Mouse (Mus musculus) small intestine, adult 2 months (tissue): Measurements from ENCODE around the gene Slc16a2. TPM values are rescaled to one million over a fixed set of nuclear protein-coding genes. Genes with fewer than 3 reads are reported as not detected.
A peak's percentile ranks its signal among the peaks of the same experiment; 100 is the strongest.

Experiments used
- H3K27ac ChIP-seq: fragments of 200-500 bp; 2 replicates; pipeline ENCODE4 v1.5.1; 2012; ENCODE audit warnings: low read depth, low read length, control low read depth, inconsistent platforms; ENCODE audit not compliant: insufficient read depth
- H3K27me3 ChIP-seq: fragments of 200-500 bp; 2 replicates; pipeline ENCODE4 v1.6.1; 2012; ENCODE audit warnings: mild to moderate bottlenecking, moderate library complexity, low read length, inconsistent platforms; ENCODE audit not compliant: control insufficient read depth, insufficient read depth
- H3K36me3 ChIP-seq: fragments of 200-500 bp; 2 replicates; pipeline ENCODE4 v1.6.1; 2012; ENCODE audit warnings: mild to moderate bottlenecking, low read length, control low read depth, inconsistent platforms; ENCODE audit not compliant: control insufficient read depth, insufficient read depth
- H3K4me1 ChIP-seq: fragments of 200-500 bp; 2 replicates; pipeline ENCODE4 v1.6.1; 2012; ENCODE audit warnings: low read length, inconsistent platforms, mixed read lengths; ENCODE audit not compliant: control insufficient read depth, insufficient read depth, insufficient read length
- H3K4me3 ChIP-seq: fragments of 200-500 bp; 2 replicates; pipeline ENCODE4 v1.5.1; 2012; ENCODE audit warnings: low read depth, mild to moderate bottlenecking, control low read depth, inconsistent platforms, low read length, moderate library complexity
- CTCF ChIP-seq: fragments of 200-500 bp; IDR thresholded peaks from 2 replicates; pipeline ENCODE4 v1.5.1; 2012; ENCODE audit warnings: low read depth, mild to moderate bottlenecking, control low read depth, inconsistent platforms, low read length, moderate library complexity, mixed read lengths; ENCODE audit not compliant: insufficient replicate concordance, insufficient read length; ENCODE audit errors: extremely low read depth
- POLR2A ChIP-seq: fragments of 200-500 bp; IDR thresholded peaks from 2 replicates; pipeline ENCODE4 v1.6.1; 2012; ENCODE audit warnings: low read depth, mild to moderate bottlenecking, control low read depth, inconsistent platforms, low read length, moderate library complexity
- WGBS: fragments of 180-500 bp; shearing (Covaris S2); methylation state at CpG from one replicate; pipeline ENCODE4 v1.1.7; 2018; 5-methylcytosine and 5-hydroxymethylcytosine counted together
- polyA plus RNA-seq: library from polyadenylated mRNA; depleted of rRNA; stranded (reverse); fragments of >200 nt; gene quantifications from 2 replicates; pipeline ENCODE4 v1.2.3, GENCODE M21; 2012; rRNA removed

Slc16a2 gene
- polyA plus RNA-seq, result 1.7 and 1.9 TPM in 2 replicates

GRCm38 (mm10) chrX:103821832-103822196 lies at the start of gene Slc16a2:
TSS of gene Slc16a2 (minus strand) at chrX:103821983.
- H3K4me1 ChIP-seq, result peaks cover 2% of the 10 kb centered on the region; the same call in 1 of the 2 replicates
- H3K36me3 ChIP-seq, result no peaks in the 10 kb centered on the region
- WGBS, result 15% methylated on average over 16 of the region's 17 CpGs
- H3K27ac ChIP-seq, result peak within 1 kb of the TSS; percentile 78
- H3K4me3 ChIP-seq, result peak within 1 kb of the TSS; percentile 63
- TF ChIP-seq CTCF, result no peak
- TF ChIP-seq POLR2A, result no peak
- H3K27me3 ChIP-seq, result no peaks in the 10 kb centered on the region; the same call in 1 of the 2 replicates

DNA sequence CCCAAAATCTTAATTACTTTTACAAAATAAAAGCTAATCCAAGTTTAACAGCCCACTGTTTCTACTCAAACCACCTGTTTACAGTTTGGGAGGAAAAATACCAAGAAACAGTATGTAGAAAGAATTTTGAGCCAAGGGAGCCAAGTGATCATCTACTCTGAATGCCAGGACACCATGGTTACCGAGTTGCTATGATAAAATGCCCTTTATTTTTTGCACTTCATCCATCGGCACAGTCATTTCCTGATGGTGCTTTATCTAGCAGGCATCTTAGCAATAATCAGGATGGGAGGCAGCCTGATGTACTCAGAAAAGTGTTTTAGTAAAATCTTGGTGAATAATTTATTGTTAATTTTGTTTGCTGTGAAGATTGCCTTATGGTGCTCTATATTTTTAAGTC lies 41.7 kb upstream of the Slc16a2 start:
- no peaks in the 10 kb centered on the region for H3K36me3 ChIP-seq
- H3K27me3 ChIP-seq, result no peaks in the 10 kb centered on the region
- H3K27ac ChIP-seq, result no peak overlapping the region
- no peak overlapping the region for H3K4me3 ChIP-seq
- no peaks in the 10 kb centered on the region for H3K4me1 ChIP-seq
- 48% methylated on average over 2 of the region's 2 CpGs for WGBS
- TF ChIP-seq CTCF (no peak), POLR2A (no peak)

DNA sequence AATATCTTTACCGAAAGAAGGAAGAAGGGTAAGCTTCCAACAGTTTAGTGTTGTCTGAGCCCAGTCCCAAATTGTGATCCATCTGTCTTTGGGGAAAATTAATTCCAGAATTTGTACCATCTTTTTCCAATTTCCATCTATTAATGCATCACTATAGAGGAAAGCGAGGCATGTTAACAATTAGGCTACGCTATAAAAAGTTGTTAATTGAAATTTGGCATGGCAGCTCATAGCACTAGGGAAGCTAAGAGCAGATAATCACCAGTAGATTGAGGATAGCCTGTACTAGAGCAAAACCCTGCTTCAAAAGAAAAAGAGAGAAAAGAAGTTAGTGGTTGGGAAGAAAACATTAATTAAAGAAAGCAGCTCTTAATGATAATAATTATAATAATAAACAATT lies 41.1 kb upstream of the Slc16a2 start:
- H3K27ac ChIP-seq, result no peak overlapping the region
- TF ChIP-seq CTCF, result no peak
- no peak for TF ChIP-seq POLR2A
- 92% methylated on average over 3 of the region's 3 CpGs for WGBS

GRCm38 (mm10) chrX:103845266-103845665 lies 23.5 kb upstream of the Slc16a2 start:
- H3K27me3 ChIP-seq, result no peaks in the 10 kb centered on the region
- 47% methylated on average over 2 of the region's 2 CpGs for WGBS
- H3K36me3 ChIP-seq, result no peaks in the 10 kb centered on the region
- TF ChIP-seq CTCF, result no peak
- H3K27ac ChIP-seq, result no peak overlapping the region
- H3K4me3 ChIP-seq, result no peak overlapping the region
- no peaks in the 10 kb centered on the region for H3K4me1 ChIP-seq

More for the DNA sequence above, 41.1 kb upstream of the Slc16a2 start:
- no peak overlapping the region for H3K4me3 ChIP-seq
- no peaks in the 10 kb centered on the region for H3K27me3 ChIP-seq
- no peaks in the 10 kb centered on the region for H3K4me1 ChIP-seq
- no peaks in the 10 kb centered on the region for H3K36me3 ChIP-seq

GRCm38 (mm10) chrX:103828836-103829235 lies 7.1 kb upstream of the Slc16a2 start:
- Histone ChIP-seq H3K36me3 (no peaks in the 10 kb centered on the region), H3K27me3 (no peaks in the 10 kb centered on the region)
- WGBS, result 88% methylated on average over 2 of the region's 2 CpGs

GRCm38 (mm10) chrX:103822271-103822811 lies 558 bp upstream of the Slc16a2 start:
- no peak for TF ChIP-seq CTCF
- H3K4me3 ChIP-seq, result peak overlapping the region; percentile 63
- no peaks in the 10 kb centered on the region; the same call in 1 of the 2 replicates for H3K27me3 ChIP-seq
- no peaks in the 10 kb centered on the region for H3K36me3 ChIP-seq
- H3K27ac ChIP-seq, result peak overlapping the region; percentile 78
- WGBS, result 15% methylated on average over 20 of the region's 20 CpGs
- peaks cover 2% of the 10 kb centered on the region; the same call in 1 of the 2 replicates for H3K4me1 ChIP-seq

More at GRCm38 (mm10) chrX:103828836-103829235, 7.1 kb upstream of the Slc16a2 start:
- no peaks in the 10 kb centered on the region for H3K4me1 ChIP-seq
- no peak for TF ChIP-seq POLR2A
- no peak for TF ChIP-seq CTCF
- H3K4me3 ChIP-seq, result no peak overlapping the region
- H3K27ac ChIP-seq, result no peak overlapping the region

GRCm38 (mm10) chrX:103821195-103821831 lies 470 bp downstream of the Slc16a2 start:
- TF ChIP-seq POLR2A, result no peak
- no peak for TF ChIP-seq CTCF
- WGBS, result 13% methylated on average over 37 of the region's 37 CpGs

More at GRCm38 (mm10) chrX:103821195-103821831, 470 bp downstream of the Slc16a2 start:
- peak overlapping the region; percentile 63 for H3K4me3 ChIP-seq
- no peaks in the 10 kb centered on the region; the same call in 1 of the 2 replicates for H3K27me3 ChIP-seq
- peaks cover 2% of the 10 kb centered on the region; the same call in 1 of the 2 replicates for H3K4me1 ChIP-seq
- no peak overlapping the region for H3K27ac ChIP-seq
- H3K36me3 ChIP-seq, result no peaks in the 10 kb centered on the region
